Mouse (Mus musculus) embryo, embryonic 11 days (tissue): ENCODE measurements around the gene Bhlhe40.
A peak's percentile ranks its signal among the peaks of the same experiment; 100 is the strongest.

Experiments
- DNase-seq: peaks from one replicate; pipeline ENCODE4 v3.0.0-alpha.2; 2015

Gene Bhlhe40

GRCm38 (mm10) chr6:108695844-108696821 is 35.7 kb downstream of the Bhlhe40 start:
- no peak for DNase-seq

GRCm38 (mm10) chr6:108696822-108697202 is 36.4 kb downstream of the Bhlhe40 start:
- no peak for DNase-seq

GRCm38 (mm10) chr6:108697345-108697744 is 36.9 kb downstream of the Bhlhe40 start:
- DNase-seq: no peak

- peak; percentile 54 for DNase-seq
Measured at GRCm38 (mm10) chr6:108698343-108698870, 38.0 kb downstream of the Bhlhe40 start.

GRCm38 (mm10) chr6:108699679-108700078 is 39.2 kb downstream of the Bhlhe40 start:
- no peak for DNase-seq

- peak; percentile 39 for DNase-seq
Measured at GRCm38 (mm10) chr6:108700638-108701343, 40.4 kb downstream of the Bhlhe40 start.

GRCm38 (mm10) chr6:108702648-108703047 is 42.2 kb downstream of the Bhlhe40 start:
- DNase-seq: no peak

- DNase-seq: no peak
Measured at GRCm38 (mm10) chr6:108703085-108703484, 42.7 kb downstream of the Bhlhe40 start.

- DNase-seq: no peak
Measured at GRCm38 (mm10) chr6:108704316-108705080, 44.1 kb downstream of the Bhlhe40 start.

GRCm38 (mm10) chr6:108705957-108706356 is 45.5 kb downstream of the Bhlhe40 start:
- no peak for DNase-seq

- no peak for DNase-seq
Measured at GRCm38 (mm10) chr6:108706994-108707645, 46.7 kb downstream of the Bhlhe40 start.

- no peak for DNase-seq
Measured at GRCm38 (mm10) chr6:108709131-108709470, 48.7 kb downstream of the Bhlhe40 start.

GRCm38 (mm10) chr6:108709471-108710231 is 49.2 kb downstream of the Bhlhe40 start:
- DNase-seq: peak; percentile 91

- DNase-seq: no peak
Measured at GRCm38 (mm10) chr6:108710667-108711066, 50.2 kb downstream of the Bhlhe40 start.

GRCm38 (mm10) chr6:108711192-108711964 is 50.9 kb downstream of the Bhlhe40 start:
- DNase-seq: no peak

GRCm38 (mm10) chr6:108712148-108712547 is 51.7 kb downstream of the Bhlhe40 start:
- no peak for DNase-seq

GRCm38 (mm10) chr6:108713175-108713974 is 52.9 kb downstream of the Bhlhe40 start:
- no peak for DNase-seq
